Mouse (Mus musculus): ENCODE data around the gene Nfix.
"Not testable (repeated sequence)": the region's sequence is repeated elsewhere in the genome, so short reads cannot be mapped to it uniquely, and the experiment has no call there.

Gene Nfix

GRCm38 (mm10) chr8:84832759-84833742, 32.9 kb upstream of the Nfix start:
- no peak for DNase-seq (ENCODE audit: extremely low read depth, low read depth, low spot score)

GRCm38 (mm10) chr8:84832034-84832717, 32.0 kb upstream of the Nfix start:
- no peak for DNase-seq (ENCODE audit: extremely low read depth, low read depth, low spot score)

- peak; percentile 52 for DNase-seq (ENCODE audit: extremely low read depth, low read depth, low spot score)
Measured at GRCm38 (mm10) chr8:84831490-84831889, 31.3 kb upstream of the Nfix start, which contains the start of gene Gadd45gip1. Gene Gadd45gip1, plus strand, starts transcription at chr8:84831522.

GRCm38 (mm10) chr8:84826518-84826917, 26.4 kb upstream of the Nfix start:
- not testable (repeated sequence) for DNase-seq (ENCODE audit: extremely low read depth, low read depth, low spot score)

- DNase-seq (ENCODE audit: extremely low read depth, low read depth, low spot score) = no peak
Measured at GRCm38 (mm10) chr8:84825636-84826035, 25.5 kb upstream of the Nfix start.

GRCm38 (mm10) chr8:84823653-84824052, 23.5 kb upstream of the Nfix start:
- DNase-seq (ENCODE audit: extremely low read depth, low read depth, low spot score) = no peak

- no peak for DNase-seq (ENCODE audit: extremely low read depth, low read depth, low spot score)
Measured at GRCm38 (mm10) chr8:84822723-84823122, 22.6 kb upstream of the Nfix start, which contains the start of gene Dand5. Gene Dand5, minus strand, starts transcription at chr8:84822823.

- no peak for DNase-seq (ENCODE audit: extremely low read depth, low read depth, low spot score)
Measured at GRCm38 (mm10) chr8:84816117-84816516, 16.0 kb upstream of the Nfix start.

- no peak for DNase-seq (ENCODE audit: extremely low read depth, low read depth, low spot score)
Measured at GRCm38 (mm10) chr8:84815547-84815946, 15.4 kb upstream of the Nfix start.

GRCm38 (mm10) chr8:84814555-84815441, 14.7 kb upstream of the Nfix start:
- DNase-seq (ENCODE audit: extremely low read depth, low read depth, low spot score) = no peak

GRCm38 (mm10) chr8:84814240-84814554, 14.1 kb upstream of the Nfix start:
- DNase-seq (ENCODE audit: extremely low read depth, low read depth, low spot score) = no peak

- DNase-seq (ENCODE audit: extremely low read depth, low read depth, low spot score) = no peak
Measured at GRCm38 (mm10) chr8:84813830-84814229, 13.7 kb upstream of the Nfix start.

- no peak for DNase-seq (ENCODE audit: extremely low read depth, low read depth, low spot score)
Measured at GRCm38 (mm10) chr8:84813059-84813458, 12.9 kb upstream of the Nfix start.

- no peak for DNase-seq (ENCODE audit: extremely low read depth, low read depth, low spot score)
Measured at GRCm38 (mm10) chr8:84811303-84811702, 11.2 kb upstream of the Nfix start.

- DNase-seq (ENCODE audit: extremely low read depth, low read depth, low spot score) = no peak
Measured at GRCm38 (mm10) chr8:84810896-84811295, 10.8 kb upstream of the Nfix start.

- DNase-seq (ENCODE audit: extremely low read depth, low read depth, low spot score) = no peak
Measured at GRCm38 (mm10) chr8:84809941-84810280, 9.8 kb upstream of the Nfix start.

GRCm38 (mm10) chr8:84809109-84809940, 9.2 kb upstream of the Nfix start:
- DNase-seq (ENCODE audit: extremely low read depth, low read depth, low spot score) = no peak

GRCm38 (mm10) chr8:84806031-84806430, 5.9 kb upstream of the Nfix start:
- no peak for DNase-seq (ENCODE audit: extremely low read depth, low read depth, low spot score)

GRCm38 (mm10) chr8:84799136-84799931, 810 bp downstream of the Nfix start:
- no peak for DNase-seq (ENCODE audit: extremely low read depth, low read depth, low spot score)

Measured in fat pad, adult 2 months (tissue).